Mouse (Mus musculus): Measurements from ENCODE around the gene Izumo1r.

Izumo1r gene

GRCm38 (mm10) chr9:14904741-14905475, 1.2 kb upstream of the Izumo1r start:
- DNase-seq, result no peak

- DNase-seq, result no peak
These were observed 743 bp downstream of the Izumo1r start for GRCm38 (mm10) chr9:14903006-14903405.

- DNase-seq, result no peak
These were observed 1.3 kb downstream of the Izumo1r start for GRCm38 (mm10) chr9:14902416-14902815.

GRCm38 (mm10) chr9:14901757-14902156, 2.0 kb downstream of the Izumo1r start:
- peak in 1 of 2 experiments; percentile 17 for DNase-seq

- DNase-seq, result peak in 1 of 2 experiments; percentile 9
These were observed 6.6 kb downstream of the Izumo1r start for GRCm38 (mm10) chr9:14897102-14897501.

- DNase-seq, result peak in 1 of 2 experiments; percentile 24
These were observed 8.4 kb downstream of the Izumo1r start for GRCm38 (mm10) chr9:14895237-14895835.

- DNase-seq, result peak in 1 of 2 experiments; percentile 6
These were observed 9.1 kb downstream of the Izumo1r start for GRCm38 (mm10) chr9:14894628-14895027.

GRCm38 (mm10) chr9:14893388-14893787, 10.4 kb downstream of the Izumo1r start:
- peak in 1 of 2 experiments; percentile 18 for DNase-seq

GRCm38 (mm10) chr9:14891891-14892290, 11.9 kb downstream of the Izumo1r start:
- peak in 1 of 2 experiments; percentile 20 for DNase-seq

- peak in 1 of 2 experiments; percentile 3 for DNase-seq
These were observed 13.1 kb downstream of the Izumo1r start for GRCm38 (mm10) chr9:14890699-14891098.

- DNase-seq, result peak in 1 of 2 experiments; percentile 8
These were observed 15.1 kb downstream of the Izumo1r start for GRCm38 (mm10) chr9:14888671-14889070.

- peak; percentile 4 to 24 for DNase-seq
These were observed 15.9 kb downstream of the Izumo1r start for GRCm38 (mm10) chr9:14887787-14888382.

GRCm38 (mm10) chr9:14885954-14886353, 17.8 kb downstream of the Izumo1r start:
- peak in 1 of 2 experiments; percentile 1 for DNase-seq

GRCm38 (mm10) chr9:14885151-14885550, 18.6 kb downstream of the Izumo1r start:
- peak in 1 of 2 experiments; percentile 7 for DNase-seq

- DNase-seq, result peak in 1 of 2 experiments; percentile 35
These were observed 19.1 kb downstream of the Izumo1r start for GRCm38 (mm10) chr9:14884641-14885040.

- DNase-seq, result peak in 1 of 2 experiments; percentile 19
These were observed 27.2 kb downstream of the Izumo1r start for GRCm38 (mm10) chr9:14876566-14876965.

- peak in 1 of 2 experiments; percentile 17 for DNase-seq
These were observed 27.8 kb downstream of the Izumo1r start for GRCm38 (mm10) chr9:14875743-14876507.

- DNase-seq, result no peak
These were observed 31.4 kb downstream of the Izumo1r start for GRCm38 (mm10) chr9:14872181-14872930.

GRCm38 (mm10) chr9:14871536-14871935, 32.2 kb downstream of the Izumo1r start:
- DNase-seq, result no peak

GRCm38 (mm10) chr9:14870802-14871201, 32.9 kb downstream of the Izumo1r start:
- no peak for DNase-seq

- no peak for DNase-seq
These were observed 33.4 kb downstream of the Izumo1r start for GRCm38 (mm10) chr9:14870377-14870776.

GRCm38 (mm10) chr9:14868326-14868725, 35.4 kb downstream of the Izumo1r start:
- no peak for DNase-seq
